Mouse (Mus musculus) right cerebral cortex, postnatal 4 days (tissue): ENCODE data around the gene Mrpl11.
A peak's percentile ranks its signal among the peaks of the same experiment; 100 is the strongest.
"Not testable (repeated sequence)": the region's sequence is repeated elsewhere in the genome, so short reads cannot be mapped to it uniquely, and the experiment has no call there.

Experiments
- DNase-seq: peaks from one replicate; pipeline ENCODE4 v3.0.0-alpha.2; 2022

Gene Mrpl11

GRCm38 (mm10) chr19:4994043-4994442 lies 32.1 kb downstream of the Mrpl11 start:
- peak; percentile 54 for DNase-seq

- no peak for DNase-seq
Measured at GRCm38 (mm10) chr19:4999445-5000140, 37.6 kb downstream of the Mrpl11 start.

- peak; percentile 84 for DNase-seq
Measured at GRCm38 (mm10) chr19:5001666-5002406, 39.9 kb downstream of the Mrpl11 start.

DNA sequence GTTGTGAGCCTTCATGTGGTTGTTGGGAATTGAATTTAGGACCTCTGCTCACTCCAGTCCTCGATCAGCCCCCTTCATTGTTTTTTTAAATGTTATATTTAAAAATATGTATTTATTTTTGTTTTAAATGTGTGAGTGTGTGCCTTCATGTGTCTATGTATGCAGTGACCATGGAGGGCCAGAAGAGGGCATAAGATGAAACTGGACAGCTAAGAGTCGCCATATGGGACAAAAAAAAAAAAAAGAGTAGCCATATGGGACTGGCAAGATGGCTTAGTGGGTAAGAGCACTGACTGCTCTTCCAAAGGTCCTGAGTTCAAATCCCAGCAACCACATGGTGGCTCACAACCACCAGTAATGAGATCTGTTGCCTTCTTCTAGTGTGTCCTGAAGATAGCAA lies 41.7 kb downstream of the Mrpl11 start:
- not testable (repeated sequence) for DNase-seq

DNA sequence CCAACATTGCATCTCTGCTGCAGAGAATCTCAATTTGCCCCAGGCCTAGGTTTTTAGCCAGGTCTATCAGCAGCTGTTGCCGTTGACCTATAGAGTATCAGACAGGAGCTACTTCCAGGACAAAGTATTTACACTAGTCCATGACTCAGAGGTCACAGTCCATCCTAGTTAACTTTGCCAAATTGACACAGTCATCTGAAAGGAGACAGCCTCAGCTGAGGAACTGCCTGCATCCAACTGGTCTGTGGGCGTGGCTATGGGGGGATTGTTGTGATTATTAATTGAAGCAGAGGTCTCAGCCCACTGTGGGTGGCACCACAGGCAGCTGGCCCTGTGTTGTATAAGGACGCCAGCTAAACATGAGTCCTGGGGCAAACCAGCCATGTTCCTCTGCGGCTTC lies 43.0 kb downstream of the Mrpl11 start:
- no peak for DNase-seq

DNA sequence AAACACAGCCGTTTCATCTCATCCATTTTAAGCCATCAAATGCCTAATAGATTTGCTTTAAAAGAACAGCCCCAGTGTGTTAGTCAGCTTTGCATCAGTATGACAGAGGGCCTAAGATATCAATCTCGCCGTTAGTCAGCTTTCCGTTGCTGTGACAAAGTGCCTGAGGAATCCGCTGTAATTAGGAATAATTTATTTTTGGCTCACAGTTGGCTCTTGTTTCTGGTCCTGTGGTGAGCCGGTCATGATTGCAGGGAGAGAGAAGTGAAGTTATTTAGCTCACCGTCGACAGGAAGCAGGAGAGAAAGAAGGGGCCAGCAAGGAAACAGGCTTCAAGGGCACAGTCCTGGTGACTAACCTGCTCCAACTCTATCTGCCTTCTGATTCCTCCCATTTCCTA lies 51.2 kb downstream of the Mrpl11 start:
- no peak for DNase-seq

DNA sequence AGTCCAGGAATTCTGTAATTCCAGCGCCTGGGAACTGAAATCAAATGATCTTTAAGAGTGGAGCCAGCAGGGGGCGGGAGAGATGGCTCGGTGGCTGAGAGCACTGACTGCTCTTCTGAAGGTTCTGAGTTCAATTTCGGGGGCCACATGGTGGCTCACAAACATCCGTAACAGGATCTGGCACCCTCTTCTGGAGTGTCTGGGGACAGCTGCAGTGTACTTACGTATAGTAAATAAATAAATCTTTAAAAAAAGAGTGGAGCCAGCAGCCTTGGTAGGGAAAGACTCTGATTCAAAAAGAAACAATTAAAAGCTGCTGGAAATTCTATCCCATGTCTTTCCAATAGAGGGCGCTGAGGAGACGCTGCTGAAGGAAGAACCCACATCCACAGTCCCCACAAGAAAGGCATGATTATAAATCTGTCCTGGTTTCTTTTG lies 53.0 kb downstream of the Mrpl11 start:
- DNase-seq, result no peak

GRCm38 (mm10) chr19:5016221-5016742 lies 54.3 kb downstream of the Mrpl11 start:
- DNase-seq, result no peak
